ENCODE assay signal across 12 mouse cellular contexts in genomic region chr12:111587252-111587651, GRCm38 (mm10).
"Had no signal": no experiment of that assay in that cellular context is flagged by ENCODE, and none has a peak within 500 bp of the region (broad histone marks: within the 10 kb centered on the region; RNA-seq: fewer than 3 reads in every experiment).

No protein-coding gene starts in this region.

- H3K4me1 ChIP-seq: limb, embryonic 13.5 days; stomach, embryonic 15.5 days had no signal

- H3K27me3 ChIP-seq: limb, embryonic 13.5 days; liver, embryonic 12.5 days; lung, embryonic 15.5 days; midbrain, embryonic 13.5 days; stomach, embryonic 15.5 days had no signal

- H3K4me3 ChIP-seq: limb, embryonic 13.5 days; liver, embryonic 12.5 days; lung, embryonic 15.5 days; midbrain, embryonic 13.5 days; stomach, embryonic 15.5 days had no signal

- DNase-seq: kidney, adult 9 months; kidney, postnatal 14 days; left cerebral cortex, postnatal 4 days; lung, postnatal 14 days; right cerebral cortex, postnatal 14 days; thymus, postnatal 14 days had no signal

- H3K9ac ChIP-seq: limb, embryonic 13.5 days; liver, embryonic 12.5 days; lung, embryonic 15.5 days; midbrain, embryonic 13.5 days; stomach, embryonic 15.5 days had no signal

- H3K4me2 ChIP-seq: limb, embryonic 13.5 days; liver, embryonic 12.5 days; lung, embryonic 15.5 days; midbrain, embryonic 13.5 days; stomach, embryonic 15.5 days had no signal

- H3K27ac ChIP-seq: limb, embryonic 13.5 days; liver, embryonic 12.5 days; lung, embryonic 15.5 days; macrophage; midbrain, embryonic 13.5 days; stomach, embryonic 15.5 days had no signal

- H3K36me3 ChIP-seq: limb, embryonic 13.5 days; liver, embryonic 12.5 days; lung, embryonic 15.5 days; stomach, embryonic 15.5 days had no signal

- H3K9me3 ChIP-seq: limb, embryonic 13.5 days; liver, embryonic 12.5 days; lung, embryonic 15.5 days; midbrain, embryonic 13.5 days; stomach, embryonic 15.5 days had no signal

- ATAC-seq: liver, embryonic 12.5 days; midbrain, embryonic 13.5 days had no signal
